Mouse (Mus musculus) CH12.LX (cell line): Measurements from ENCODE around the gene Pam. TPM values are rescaled to one million over a fixed set of nuclear protein-coding genes. Genes with fewer than 3 reads are reported as not detected.

Source experiments
- DNase-seq: peaks from one replicate; pipeline ENCODE4 v3.0.0-alpha.2; 2013; ENCODE audit errors: extremely low read depth
- H3K27ac ChIP-seq: 2 replicates; pipeline ENCODE4 v1.5.1; 2012; ENCODE audit warnings: low read depth, mild to moderate bottlenecking, control low read depth, moderate library complexity; ENCODE audit not compliant: insufficient read depth
- H3K27me3 ChIP-seq: replicated peaks from 2 replicates; pipeline ENCODE3; 2012; ENCODE audit warnings: inconsistent platforms
- H3K36me3 ChIP-seq, 2 experiments: replicated peaks in 1 of 2; 2 replicates each; pipeline versions ENCODE3 to v1.6.1; 2012; ENCODE audit warnings: inconsistent platforms in 1 of 2, low read length in 1 of 2, mild to moderate bottlenecking in 1 of 2, mixed read lengths in 1 of 2, moderate library complexity in 1 of 2; ENCODE audit not compliant: control insufficient read depth in 1 of 2, insufficient read depth in 1 of 2
- H3K4me1 ChIP-seq, 2 experiments: 2 replicates each; pipeline ENCODE4 v1.6.1; 2012; ENCODE audit warnings: inconsistent platforms in 1 of 2, moderate library complexity in 1 of 2; ENCODE audit not compliant: insufficient read depth in 2 of 2, control insufficient read depth in 1 of 2
- H3K4me2 ChIP-seq: 2 replicates; pipeline ENCODE4 v1.6.1; 2012; ENCODE audit warnings: low read depth, mild to moderate bottlenecking, control low read depth; ENCODE audit not compliant: poor library complexity, insufficient read depth, severe bottlenecking
- H3K4me3 ChIP-seq, 3 experiments: fragments of 150-350 bp in 1 of 3; sonication (generic) in 1 of 3; replicated peaks in 1 of 3; 2 replicates each; pipeline versions ENCODE3 to v1.5.1; 2011 to 2012; ENCODE audit warnings: low read depth in 2 of 3, low read length in 2 of 3, mild to moderate bottlenecking in 2 of 3, moderate library complexity in 2 of 3, control low read depth in 1 of 3, improper control_type of control experiment in 1 of 3, inconsistent platforms in 1 of 3, mixed read lengths in 1 of 3; ENCODE audit not compliant: poor library complexity in 1 of 3
- H3K79me2 ChIP-seq: replicated peaks from 2 replicates; pipeline ENCODE4 v1.6.1; 2012; ENCODE audit warnings: mild to moderate bottlenecking, moderate library complexity; ENCODE audit not compliant: control insufficient read depth, poor library complexity, insufficient read depth, severe bottlenecking; ENCODE audit errors: extremely low read depth
- H3K9ac ChIP-seq: 2 replicates; pipeline ENCODE4 v1.6.1; 2012; ENCODE audit warnings: low read depth, mild to moderate bottlenecking, control low read depth, moderate library complexity; ENCODE audit not compliant: insufficient read depth
- H3K9me3 ChIP-seq: replicated peaks from 2 replicates; pipeline ENCODE3; 2012; ENCODE audit warnings: low read length, inconsistent platforms, mixed read lengths
- BHLHE40 ChIP-seq: IDR thresholded peaks from 2 replicates; pipeline ENCODE4 v1.6.1; 2011; ENCODE audit warnings: mild to moderate bottlenecking, low read depth, low read length, improper control_type of control experiment
- CHD1 ChIP-seq: IDR thresholded peaks from 2 replicates; pipeline ENCODE4 v1.6.1; 2012; ENCODE audit warnings: low read depth, low read length, improper control_type of control experiment, inconsistent platforms
- CHD2 ChIP-seq: IDR thresholded peaks from 2 replicates; pipeline ENCODE4 v1.6.1; 2011; ENCODE audit warnings: low read length, improper control_type of control experiment
- CTCF ChIP-seq, 2 experiments: IDR thresholded peaks in 1 of 2; conservative IDR thresholded peaks in 1 of 2; 2 replicates each; pipeline ENCODE4 v1.5.1; 2011 to 2012; ENCODE audit warnings: low read depth in 2 of 2, low read length in 2 of 2, improper control_type of control experiment in 1 of 2, inconsistent platforms in 1 of 2, mild to moderate bottlenecking in 1 of 2, moderate library complexity in 1 of 2
- E2F4 ChIP-seq: IDR thresholded peaks from 2 replicates; pipeline ENCODE4 v1.6.1; 2011; ENCODE audit warnings: low read depth, low read length, improper control_type of control experiment; ENCODE audit not compliant: insufficient replicate concordance
- ELF1 ChIP-seq: IDR thresholded peaks from 2 replicates; pipeline ENCODE4 v1.6.1; 2014; ENCODE audit warnings: low read depth, mild to moderate bottlenecking, inconsistent platforms, low read length, improper control_type of control experiment
- ETS1 ChIP-seq: conservative IDR thresholded peaks from 2 replicates; pipeline ENCODE4 v1.6.1; 2012; ENCODE audit warnings: low read depth, mild to moderate bottlenecking, inconsistent platforms, low read length, improper control_type of control experiment, moderate library complexity
- HCFC1 ChIP-seq: IDR thresholded peaks from 2 replicates; pipeline ENCODE4 v1.6.1; 2012; ENCODE audit warnings: low read depth, mild to moderate bottlenecking, inconsistent platforms, low read length, improper control_type of control experiment
- JUN ChIP-seq: IDR thresholded peaks from 2 replicates; pipeline ENCODE4 v1.6.1; 2011; ENCODE audit warnings: low read depth, mild to moderate bottlenecking, low read length, improper control_type of control experiment, moderate library complexity; ENCODE audit not compliant: insufficient read depth
- KAT2A ChIP-seq: IDR thresholded peaks from 2 replicates; pipeline ENCODE4 v1.6.1; 2012; ENCODE audit warnings: low read length, improper control_type of control experiment, inconsistent platforms; ENCODE audit not compliant: insufficient replicate concordance
- MAX ChIP-seq: IDR thresholded peaks from 2 replicates; pipeline ENCODE4 v1.6.1; 2011; ENCODE audit warnings: low read length, improper control_type of control experiment
- MEF2A ChIP-seq: IDR thresholded peaks from 2 replicates; pipeline ENCODE4 v1.6.1; 2014; ENCODE audit warnings: low read depth, mild to moderate bottlenecking, inconsistent platforms, low read length, improper control_type of control experiment, borderline replicate concordance
- MXI1 ChIP-seq: IDR thresholded peaks from 2 replicates; pipeline ENCODE4 v1.6.1; 2011; ENCODE audit warnings: mild to moderate bottlenecking, low read depth, low read length, improper control_type of control experiment
- MYC ChIP-seq: IDR thresholded peaks from 2 replicates; pipeline ENCODE4 v1.6.1; 2011; ENCODE audit warnings: low read depth, mild to moderate bottlenecking, improper control_type of control experiment, low read length
- NELFE ChIP-seq: IDR thresholded peaks from 2 replicates; pipeline ENCODE4 v1.6.1; 2011; ENCODE audit warnings: low read depth, low read length, improper control_type of control experiment
- PAX5 ChIP-seq: IDR thresholded peaks from 2 replicates; pipeline ENCODE4 v1.6.1; 2012; ENCODE audit warnings: low read length, inconsistent platforms, mixed read lengths
- POLR2AphosphoS2 ChIP-seq: IDR thresholded peaks from 2 replicates; pipeline ENCODE4 v1.6.1; 2011; ENCODE audit warnings: low read depth, low read length, improper control_type of control experiment
- RAD21 ChIP-seq: IDR thresholded peaks from 2 replicates; pipeline ENCODE4 v1.6.1; 2011; ENCODE audit warnings: low read depth, mild to moderate bottlenecking, low read length, improper control_type of control experiment, moderate library complexity
- SIN3A ChIP-seq: IDR thresholded peaks from 2 replicates; pipeline ENCODE4 v1.6.1; 2012; ENCODE audit warnings: low read length, improper control_type of control experiment, inconsistent platforms
- TBP ChIP-seq: conservative IDR thresholded peaks from 2 replicates; pipeline ENCODE4 v1.6.1; 2011; ENCODE audit warnings: low read depth, low read length, improper control_type of control experiment
- UBTF ChIP-seq: IDR thresholded peaks from 2 replicates; pipeline ENCODE4 v1.6.1; 2012; ENCODE audit warnings: low read depth, mild to moderate bottlenecking, inconsistent platforms, low read length, improper control_type of control experiment, moderate library complexity
- USF1 ChIP-seq: IDR thresholded peaks from 2 replicates; pipeline ENCODE4 v1.6.1; 2014; ENCODE audit warnings: low read depth, mild to moderate bottlenecking, inconsistent platforms, low read length, improper control_type of control experiment
- USF2 ChIP-seq: conservative IDR thresholded peaks from 2 replicates; pipeline ENCODE4 v1.6.1; 2011; ENCODE audit warnings: low read depth, low read length, improper control_type of control experiment
- dilution Hi-C: fragments of 300-500 bp; cut with MboI; formaldehyde crosslinking; loops from 2 replicates; pipeline ENCODE4 v1.14.3; 2020; ENCODE audit warnings: low sequenced_read_pairs; ENCODE audit not compliant: extremely low pct_unique_long_range_greater_than_20kb, extremely low pct_ligation_motif_present
- in situ Hi-C: fragments of 300-500 bp; cut with MboI; formaldehyde crosslinking; loops from 3 replicates; pipeline ENCODE4 v1.14.3; 2019; ENCODE audit warnings: low sequenced_read_pairs, low pct_ligation_motif_present, low pct_unique_long_range_greater_than_20kb, mixed read lengths
- polyA plus RNA-seq: library from polyadenylated mRNA; unstranded; fragments of >175 nt; gene quantifications from 2 replicates; pipeline ENCODE4 v1.2.1, GENCODE M21; 2012; ENCODE audit warnings: low read depth; ENCODE audit not compliant: insufficient read length
- total RNA-seq, 2 experiments: library from RNA; depleted of rRNA; stranded (reverse); fragments of 300-350 nt in 1 of 2; fragments of >200 nt in 1 of 2; gene quantifications; 2 replicates each; pipeline ENCODE4 v1.2.3; 2012 to 2014

The Pam gene
- total and polyA plus RNA-seq, 3 experiments = 0.24 TPM; not detected in 2

DNA sequence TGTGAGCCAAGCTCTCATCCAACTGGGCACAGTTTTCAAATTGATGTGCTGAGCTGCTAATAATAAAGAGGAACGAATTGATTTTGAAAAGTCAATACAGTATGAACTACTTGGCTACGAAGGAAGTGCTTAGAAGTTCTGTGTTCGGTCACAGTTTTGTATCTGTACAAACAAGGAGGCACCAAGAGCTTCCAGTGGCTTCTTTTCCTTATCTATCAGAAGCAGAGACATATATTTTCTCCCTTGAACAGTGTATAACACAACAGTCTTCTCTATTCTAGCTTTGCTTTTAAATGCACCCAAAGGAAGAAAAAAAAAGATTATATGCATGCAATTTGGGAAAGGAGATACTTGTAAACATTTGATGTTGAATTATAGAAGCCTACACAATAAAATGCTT is 30.8 kb upstream of the Pam start:
- in situ Hi-C loops (no loop called here), dilution Hi-C loops (no loop called here)
- Histone ChIP-seq H3K27ac (no peak overlapping the region), H3K4me2 (no peak overlapping the region), H3K36me3 (no peaks in the 10 kb centered on the region), H3K4me3 (no peak overlapping the region), H3K27me3 (no peaks in the 10 kb centered on the region), H3K9ac (no peak overlapping the region), H3K4me1 (no peaks in the 10 kb centered on the region), H3K79me2 (no peaks in the 10 kb centered on the region), H3K9me3 (peaks cover 42% of the 10 kb centered on the region)
- DNase-seq = no peak
- TF ChIP-seq SIN3A (no peak), MYC (no peak), CHD2 (no peak), JUN (no peak), KAT2A (no peak), MEF2A (no peak), PAX5 (no peak), NELFE (no peak), CTCF (conservative IDR thresholded peaks at IDR 0.05 in 1 of 2, IDR thresholded peaks at IDR 0.05 in 1 of 2; ENCODE audit: low read depth in 2 of 2, low read length in 2 of 2) (no peak), POLR2AphosphoS2 (no peak), USF2 (no peak), MAX (no peak), UBTF (no peak), USF1 (no peak), HCFC1 (no peak), ELF1 (no peak), BHLHE40 (no peak), TBP (no peak), ETS1 (no peak)

DNA sequence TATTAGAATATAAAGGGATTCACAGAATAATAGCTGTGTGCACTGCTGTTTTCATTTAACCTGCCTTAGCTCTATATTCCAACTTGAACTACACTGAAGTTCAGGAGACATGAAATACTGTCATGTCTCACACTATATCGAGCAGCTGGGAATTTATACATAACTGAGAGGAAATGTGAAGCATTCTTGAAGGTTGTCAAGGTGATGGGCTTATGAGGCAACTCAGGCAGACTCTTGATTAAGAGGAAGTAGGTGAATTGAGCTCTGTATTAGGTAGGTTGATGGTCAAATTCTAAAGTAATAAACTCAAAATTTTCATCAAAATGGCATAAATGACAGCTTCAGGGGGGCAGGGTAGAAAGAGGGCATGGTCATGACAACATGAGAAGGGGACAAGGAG is 29.3 kb upstream of the Pam start:
- no peaks in the 10 kb centered on the region for H3K4me1 ChIP-seq
- no peak overlapping the region for H3K4me3 ChIP-seq
- dilution Hi-C loops (no loop called here), in situ Hi-C loops (no loop called here)
- H3K9me3 ChIP-seq = peaks cover 38% of the 10 kb centered on the region
- DNase-seq = no peak
- no peak overlapping the region for H3K4me2 ChIP-seq
- no peak for TF ChIP-seq CTCF (conservative IDR thresholded peaks at IDR 0.05 in 1 of 2, IDR thresholded peaks at IDR 0.05 in 1 of 2; ENCODE audit: low read depth in 2 of 2, low read length in 2 of 2)
- no peak for TF ChIP-seq USF1
- TF ChIP-seq TBP = no peak
- TF ChIP-seq E2F4 = no peak
- no peak for TF ChIP-seq RAD21
- TF ChIP-seq POLR2AphosphoS2 = no peak
- no peak for TF ChIP-seq USF2
- TF ChIP-seq PAX5 = no peak
- TF ChIP-seq CHD1 = no peak
- TF ChIP-seq MYC = no peak
- no peak for TF ChIP-seq MXI1
- no peak for TF ChIP-seq SIN3A
- no peak overlapping the region for H3K27ac ChIP-seq
- H3K36me3 ChIP-seq = no peaks in the 10 kb centered on the region
- H3K79me2 ChIP-seq = no peaks in the 10 kb centered on the region
- no peaks in the 10 kb centered on the region for H3K27me3 ChIP-seq
- H3K9ac ChIP-seq = no peak overlapping the region
